Mouse (Mus musculus) megakaryocyte, embryonic 14.5 days (primary cell): ENCODE measurements at regions not wholly inside any gene's neighbourhood (a gene's known extent, or its start where the extent isn't known, plus 50 kb on each side); places are given as distances from the start of the nearest gene placed in this dataset.

Experiments
- FLI1 ChIP-seq: IDR thresholded peaks from 2 replicates; pipeline ENCODE4 v1.6.1; 2012; ENCODE audit warnings: low read length, inconsistent platforms, mixed read lengths
- GATA1 ChIP-seq: IDR thresholded peaks from 3 replicates; pipeline ENCODE4 v1.6.1; 2012; ENCODE audit warnings: mixed read lengths, low read length, inconsistent platforms, borderline replicate concordance

- TF ChIP-seq GATA1 (no peak), FLI1 (no peak)
Observed at GRCm38 (mm10) chr2:148242242-148242641, 152.9 kb upstream of the Sstr4 start.
